Mouse (Mus musculus) E14TG2a.4 (cell line): ENCODE data around the gene Cacng4.

Experiments used
- H3K27me3 ChIP-seq: 2 replicates; pipeline ENCODE4 v1.6.1; 2014; ENCODE audit warnings: low read length, control low read depth; ENCODE audit not compliant: insufficient read depth
- H3K36me3 ChIP-seq: 2 replicates; pipeline ENCODE4 v1.6.1; 2014; ENCODE audit warnings: low read length, control low read depth; ENCODE audit not compliant: insufficient read depth
- H3K4me1 ChIP-seq: replicated peaks from 2 replicates; pipeline ENCODE4 v1.6.1; 2014; ENCODE audit warnings: low read depth, low read length, control low read depth
- H3K4me3 ChIP-seq: replicated peaks from 2 replicates; pipeline ENCODE4 v1.5.1; 2014; ENCODE audit warnings: mild to moderate bottlenecking, low read length
- H3K9me3 ChIP-seq: 2 replicates; pipeline ENCODE4 v1.6.1; 2014; ENCODE audit warnings: low read length, control low read depth
- CTCF ChIP-seq: conservative IDR thresholded peaks from 2 replicates; pipeline ENCODE4 v1.5.1; 2014; ENCODE audit warnings: low read length
- NANOG ChIP-seq: IDR thresholded peaks from 2 replicates; pipeline ENCODE4 v1.6.1; 2014; ENCODE audit warnings: borderline replicate concordance, low read length, mixed read lengths
- POU5F1 ChIP-seq: IDR thresholded peaks from 2 replicates; pipeline ENCODE4 v1.6.1; 2014; ENCODE audit warnings: low read length, borderline replicate concordance

The Cacng4 gene

GRCm38 (mm10) chr11:107794547-107795269 is at the start of gene Cacng4:
Gene Cacng4, minus strand, starts transcription at chr11:107794557.
- TF ChIP-seq NANOG: no peak
- no peak for TF ChIP-seq POU5F1
- no peak for TF ChIP-seq CTCF
- H3K4me3 ChIP-seq: peak within 1 kb of the TSS; percentile 85
- H3K36me3 ChIP-seq: no peaks in the 10 kb centered on the region
- peaks cover 31% of the 10 kb centered on the region for H3K4me1 ChIP-seq
- peaks cover 91% of the 10 kb centered on the region for H3K27me3 ChIP-seq
- peaks cover 11% of the 10 kb centered on the region for H3K9me3 ChIP-seq

GRCm38 (mm10) chr11:107833351-107834040 is 39.1 kb upstream of the Cacng4 start:
- Histone ChIP-seq H3K27me3 (peaks cover 3% of the 10 kb centered on the region), H3K4me1 (0 out of 2 replicates have a peak, but pooled peaks cover 6% of the 10 kb centered on the region), H3K9me3 (no peaks in the 10 kb centered on the region), H3K4me3 (no peak overlapping the region), H3K36me3 (no peaks in the 10 kb centered on the region)
- TF ChIP-seq CTCF (no peak), POU5F1 (no peak), NANOG (no peak)

GRCm38 (mm10) chr11:107817196-107817595 is 22.8 kb upstream of the Cacng4 start:
- no peak overlapping the region for H3K4me3 ChIP-seq
- H3K4me1 ChIP-seq: peaks cover 9% of the 10 kb centered on the region
- H3K36me3 ChIP-seq: no peaks in the 10 kb centered on the region
- TF ChIP-seq NANOG (no peak), POU5F1 (no peak), CTCF (no peak)
- H3K9me3 ChIP-seq: no peaks in the 10 kb centered on the region
- peaks cover 27% of the 10 kb centered on the region for H3K27me3 ChIP-seq

GRCm38 (mm10) chr11:107812941-107813648 is 18.7 kb upstream of the Cacng4 start:
- Histone ChIP-seq H3K27me3 (peaks cover 41% of the 10 kb centered on the region), H3K4me3 (no peak overlapping the region), H3K9me3 (no peaks in the 10 kb centered on the region), H3K4me1 (peaks cover 12% of the 10 kb centered on the region), H3K36me3 (no peaks in the 10 kb centered on the region)
- TF ChIP-seq POU5F1: no peak
- TF ChIP-seq NANOG: no peak
- TF ChIP-seq CTCF: no peak

GRCm38 (mm10) chr11:107812429-107812828 is 18.1 kb upstream of the Cacng4 start:
- Histone ChIP-seq H3K4me3 (no peak overlapping the region), H3K9me3 (no peaks in the 10 kb centered on the region), H3K4me1 (peaks cover 12% of the 10 kb centered on the region), H3K36me3 (no peaks in the 10 kb centered on the region), H3K27me3 (peaks cover 41% of the 10 kb centered on the region)
- TF ChIP-seq NANOG: no peak
- TF ChIP-seq POU5F1: no peak
- no peak for TF ChIP-seq CTCF

- no peaks in the 10 kb centered on the region for H3K36me3 ChIP-seq
Observed at GRCm38 (mm10) chr11:107808508-107808907, 14.2 kb upstream of the Cacng4 start.

GRCm38 (mm10) chr11:107806058-107806457 is 11.7 kb upstream of the Cacng4 start:
- no peak overlapping the region for H3K4me3 ChIP-seq
- no peaks in the 10 kb centered on the region for H3K9me3 ChIP-seq
- TF ChIP-seq POU5F1 (no peak), CTCF (no peak), NANOG (no peak)
- H3K4me1 ChIP-seq: 0 out of 2 replicates have a peak, but pooled peaks cover 3% of the 10 kb centered on the region
- H3K27me3 ChIP-seq: peaks cover 41% of the 10 kb centered on the region
- no peaks in the 10 kb centered on the region for H3K36me3 ChIP-seq

More at GRCm38 (mm10) chr11:107808508-107808907, 14.2 kb upstream of the Cacng4 start:
- Histone ChIP-seq H3K9me3 (no peaks in the 10 kb centered on the region), H3K27me3 (peaks cover 39% of the 10 kb centered on the region), H3K4me1 (peaks cover 10% of the 10 kb centered on the region), H3K4me3 (no peak overlapping the region)
- TF ChIP-seq CTCF (peak; percentile 90), POU5F1 (no peak), NANOG (no peak)

GRCm38 (mm10) chr11:107801946-107802345 is 7.6 kb upstream of the Cacng4 start:
- H3K4me1 ChIP-seq: peaks cover 8% of the 10 kb centered on the region
- peaks cover 11% of the 10 kb centered on the region for H3K9me3 ChIP-seq
- H3K36me3 ChIP-seq: no peaks in the 10 kb centered on the region
- TF ChIP-seq POU5F1 (no peak), CTCF (no peak), NANOG (no peak)
- peaks cover 76% of the 10 kb centered on the region for H3K27me3 ChIP-seq
- no peak overlapping the region for H3K4me3 ChIP-seq
